Mouse (Mus musculus): ENCODE measurements around the gene Frmd5. TPM values are rescaled to one million over a fixed set of nuclear protein-coding genes. Genes with fewer than 3 reads are reported as not detected.
"Not testable (repeated sequence)": the region's sequence is repeated elsewhere in the genome, so short reads cannot be mapped to it uniquely, and the experiment has no call there.

Gene Frmd5
- polyA plus RNA-seq, 1 experiment from 2014 or later = 2.9 TPM

DNA sequence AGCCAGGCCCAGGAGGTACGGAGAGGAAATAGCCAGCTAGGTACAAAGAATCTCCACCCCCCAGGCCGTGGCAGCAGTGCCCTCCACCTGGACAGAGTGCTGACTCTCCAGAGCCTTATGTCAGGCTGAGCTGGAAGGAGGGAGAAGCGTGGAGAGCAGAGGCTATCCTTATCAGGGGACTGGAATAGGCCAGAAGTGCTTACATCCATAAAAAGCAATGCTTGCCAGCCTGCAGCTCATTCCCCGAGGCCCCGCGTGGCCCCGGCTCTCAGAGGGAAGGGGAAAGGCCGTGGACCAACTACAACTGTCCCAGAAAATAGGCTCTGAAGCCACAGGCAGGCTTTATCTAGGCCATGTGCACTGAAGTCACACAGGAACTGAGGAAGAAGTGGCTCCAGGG is 255.6 kb downstream of the Frmd5 start:
- Histone ChIP-seq H3K9ac (ENCODE audit: low read length) (no peak overlapping the region), H3K4me1 (ENCODE audit: control insufficient read depth, insufficient read depth, low read length) (no peaks in the 10 kb centered on the region), H3K27ac (replicated peaks; ENCODE audit: low read depth, low read length) (no peak overlapping the region), H3K27me3 (ENCODE audit: control insufficient read depth, insufficient read depth, low read length) (no peaks in the 10 kb centered on the region), H3K9me3 (ENCODE audit: control insufficient read depth, low read length) (no peaks in the 10 kb centered on the region), H3K36me3 (ENCODE audit: control insufficient read depth, insufficient read depth, low read length) (no peaks in the 10 kb centered on the region), H3K4me3 (ENCODE audit: low read depth, low read length) (no peak overlapping the region), H3K4me2 (ENCODE audit: low read depth, severe bottlenecking) (no peak overlapping the region)
- ATAC-seq (ENCODE audit: insufficient number of reproducible peaks, low FRiP score, low TSS enrichment, low read depth) = no peak
- WGBS = 79% methylated on average over 8 of the region's 8 CpGs
- DNase-seq (ENCODE audit: low spot score) = no peak

DNA sequence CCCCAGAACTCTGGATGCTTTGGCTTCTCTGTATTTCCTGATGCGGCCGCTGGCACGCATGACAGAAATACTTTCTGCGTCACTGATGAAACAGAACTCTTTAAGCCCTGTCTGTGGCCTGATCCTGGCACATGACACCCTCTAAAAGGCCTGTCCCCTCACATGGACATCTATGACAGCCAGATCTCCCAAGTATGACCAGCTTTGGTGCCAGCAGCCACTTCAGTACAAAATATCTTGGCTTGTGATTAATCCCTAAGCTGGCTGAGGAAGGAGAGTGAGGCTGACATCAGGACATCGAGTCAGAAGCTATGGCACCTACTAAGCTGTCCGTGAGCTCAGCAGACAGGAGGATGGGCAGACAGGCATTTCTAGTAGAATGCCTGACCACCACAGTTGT is 257.3 kb downstream of the Frmd5 start:
- WGBS = 91% methylated on average over 6 of the region's 6 CpGs
- Histone ChIP-seq H3K9me3 (ENCODE audit: control insufficient read depth, low read length) (no peaks in the 10 kb centered on the region), H3K4me3 (ENCODE audit: low read depth, low read length) (no peak overlapping the region), H3K27me3 (ENCODE audit: control insufficient read depth, insufficient read depth, low read length) (no peaks in the 10 kb centered on the region), H3K9ac (ENCODE audit: low read length) (no peak overlapping the region), H3K4me2 (ENCODE audit: low read depth, severe bottlenecking) (no peak overlapping the region), H3K36me3 (ENCODE audit: control insufficient read depth, insufficient read depth, low read length) (peaks cover 2% of the 10 kb centered on the region; the same call in 1 of the 2 replicates), H3K4me1 (ENCODE audit: control insufficient read depth, insufficient read depth, low read length) (no peaks in the 10 kb centered on the region), H3K27ac (replicated peaks; ENCODE audit: low read depth, low read length) (no peak overlapping the region)
- DNase-seq (ENCODE audit: low spot score) (no peak), ATAC-seq (ENCODE audit: insufficient number of reproducible peaks, low FRiP score, low TSS enrichment, low read depth) (no peak)

DNA sequence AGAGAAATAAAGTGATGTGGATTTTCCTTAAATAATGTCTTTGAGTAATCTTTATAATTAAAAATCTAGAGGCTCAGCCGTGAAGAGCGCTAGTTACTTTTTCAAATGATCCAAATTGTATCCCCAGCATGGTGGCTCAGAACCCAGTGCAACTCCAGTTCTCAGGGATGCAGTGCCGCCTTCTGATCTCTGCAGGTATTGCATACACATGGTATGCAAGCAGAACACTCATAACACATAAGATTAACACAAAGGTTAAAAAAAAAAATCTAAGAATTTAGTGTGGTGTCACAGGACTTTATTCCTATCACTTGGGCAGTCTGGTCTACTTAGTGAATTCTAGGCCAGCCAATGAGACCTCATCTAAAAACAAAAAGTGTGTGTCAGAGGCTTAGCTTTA is 262.1 kb downstream of the Frmd5 start:
- Histone ChIP-seq H3K9me3 (ENCODE audit: control insufficient read depth, low read length) (no peaks in the 10 kb centered on the region), H3K4me1 (ENCODE audit: control insufficient read depth, insufficient read depth, low read length) (no peaks in the 10 kb centered on the region), H3K27ac (replicated peaks; ENCODE audit: low read depth, low read length) (no peak overlapping the region), H3K4me2 (ENCODE audit: low read depth, severe bottlenecking) (no peak overlapping the region), H3K9ac (ENCODE audit: low read length) (no peak overlapping the region), H3K27me3 (ENCODE audit: control insufficient read depth, insufficient read depth, low read length) (no peaks in the 10 kb centered on the region), H3K4me3 (ENCODE audit: low read depth, low read length) (no peak overlapping the region), H3K36me3 (ENCODE audit: control insufficient read depth, insufficient read depth, low read length) (peaks cover 14% of the 10 kb centered on the region)
- DNase-seq (ENCODE audit: low spot score) = no peak
- WGBS = 88% methylated on average over 3 of the region's 3 CpGs
- no peak for ATAC-seq (ENCODE audit: insufficient number of reproducible peaks, low FRiP score, low TSS enrichment, low read depth)

DNA sequence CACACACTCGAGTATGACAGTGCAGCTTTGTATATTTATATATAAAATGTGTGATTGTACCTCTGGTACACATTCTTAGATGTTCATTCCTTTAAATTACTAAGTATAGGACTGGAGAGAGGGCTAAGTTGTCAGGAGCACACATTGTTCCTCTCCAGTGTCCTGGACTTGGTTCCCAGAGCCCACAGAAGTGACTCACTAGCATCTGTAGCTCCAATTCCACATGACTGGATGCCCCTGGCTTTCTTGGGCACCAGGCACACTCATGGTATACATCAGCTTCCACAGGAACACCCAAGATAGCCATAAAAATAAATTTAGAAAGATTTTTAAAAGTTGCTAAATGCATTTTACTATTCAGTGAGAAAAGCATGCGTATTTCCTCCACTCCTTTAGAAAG is 281.8 kb downstream of the Frmd5 start:
- no peaks in the 10 kb centered on the region for H3K27me3 ChIP-seq (ENCODE audit: control insufficient read depth, insufficient read depth, low read length)
- H3K36me3 ChIP-seq (ENCODE audit: control insufficient read depth, insufficient read depth, low read length) = peaks cover 3% of the 10 kb centered on the region; the same call in 1 of the 2 replicates
- ATAC-seq (ENCODE audit: insufficient number of reproducible peaks, low FRiP score, low TSS enrichment, low read depth) = no peak
- no peak overlapping the region for H3K27ac ChIP-seq (replicated peaks; ENCODE audit: low read depth, low read length)
- no peak overlapping the region for H3K4me3 ChIP-seq (ENCODE audit: low read depth, low read length)
- H3K4me2 ChIP-seq (ENCODE audit: low read depth, severe bottlenecking) = no peak overlapping the region
- no peak overlapping the region for H3K9ac ChIP-seq (ENCODE audit: low read length)
- WGBS = 86% methylated on average over 2 of the region's 2 CpGs
- H3K9me3 ChIP-seq (ENCODE audit: control insufficient read depth, low read length) = no peaks in the 10 kb centered on the region
- no peak for DNase-seq (ENCODE audit: low spot score)
- H3K4me1 ChIP-seq (ENCODE audit: control insufficient read depth, insufficient read depth, low read length) = no peaks in the 10 kb centered on the region

DNA sequence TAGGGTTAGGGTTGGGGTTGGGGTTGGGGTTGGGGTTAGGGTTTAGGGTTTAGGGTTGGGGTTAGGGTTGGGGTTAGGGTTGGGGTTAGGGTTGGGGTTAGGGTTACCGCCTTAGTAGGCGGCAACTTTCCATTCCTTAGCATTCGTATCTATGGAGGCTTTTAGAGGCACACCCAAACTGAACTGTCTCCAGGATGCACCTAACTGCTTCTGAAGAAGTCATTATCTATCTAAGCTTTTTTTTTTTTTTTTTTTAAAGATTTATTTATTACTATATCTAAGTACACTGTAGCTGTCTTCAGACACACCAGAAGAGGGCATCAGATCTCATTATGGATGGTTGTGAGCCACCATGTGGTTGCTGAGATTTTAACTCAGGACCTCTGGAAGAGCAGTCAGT is 284.1 kb downstream of the Frmd5 start:
- H3K4me3 ChIP-seq (ENCODE audit: low read depth, low read length); H3K27me3 ChIP-seq (ENCODE audit: control insufficient read depth, insufficient read depth, low read length); H3K36me3 ChIP-seq (ENCODE audit: control insufficient read depth, insufficient read depth, low read length); H3K4me1 ChIP-seq (ENCODE audit: control insufficient read depth, insufficient read depth, low read length); H3K27ac ChIP-seq (replicated peaks; ENCODE audit: low read depth, low read length); DNase-seq (ENCODE audit: low spot score); H3K4me2 ChIP-seq (ENCODE audit: low read depth, severe bottlenecking); H3K9ac ChIP-seq (ENCODE audit: low read length); H3K9me3 ChIP-seq (ENCODE audit: control insufficient read depth, low read length); ATAC-seq (ENCODE audit: insufficient number of reproducible peaks, low FRiP score, low TSS enrichment, low read depth): not testable (repeated sequence)
- 86% methylated on average over 3 of the region's 3 CpGs for WGBS

DNA sequence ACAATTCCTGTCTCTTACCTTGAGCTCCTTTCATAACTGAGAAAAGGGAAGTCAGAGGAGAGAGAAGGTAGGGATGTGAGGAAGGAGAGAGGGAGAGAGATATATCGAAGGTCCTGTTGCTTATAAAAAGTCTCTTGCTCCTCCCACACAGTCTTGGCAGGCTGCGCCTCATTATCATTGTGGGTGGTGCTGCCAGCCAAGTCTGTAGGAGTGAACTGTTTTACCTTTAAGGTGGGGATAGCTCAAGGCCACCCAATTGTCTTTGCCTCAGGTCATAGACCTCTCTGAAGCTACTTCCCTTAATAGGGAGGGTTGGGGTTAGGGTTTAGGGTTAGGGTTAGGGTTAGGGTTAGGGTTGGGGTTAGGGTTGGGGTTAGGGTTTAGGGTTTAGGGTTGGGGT is 284.9 kb downstream of the Frmd5 start:
- 98% methylated on average over 2 of the region's 2 CpGs for WGBS
- DNase-seq (ENCODE audit: low spot score) (no peak), ATAC-seq (ENCODE audit: insufficient number of reproducible peaks, low FRiP score, low TSS enrichment, low read depth) (no peak)
- no peak overlapping the region for H3K4me2 ChIP-seq (ENCODE audit: low read depth, severe bottlenecking)
- peaks cover 10% of the 10 kb centered on the region for H3K36me3 ChIP-seq (ENCODE audit: control insufficient read depth, insufficient read depth, low read length)
- no peak overlapping the region for H3K4me3 ChIP-seq (ENCODE audit: low read depth, low read length)
- no peaks in the 10 kb centered on the region for H3K4me1 ChIP-seq (ENCODE audit: control insufficient read depth, insufficient read depth, low read length)
- H3K27me3 ChIP-seq (ENCODE audit: control insufficient read depth, insufficient read depth, low read length) = no peaks in the 10 kb centered on the region
- no peaks in the 10 kb centered on the region for H3K9me3 ChIP-seq (ENCODE audit: control insufficient read depth, low read length)
- no peak overlapping the region for H3K27ac ChIP-seq (replicated peaks; ENCODE audit: low read depth, low read length)
- H3K9ac ChIP-seq (ENCODE audit: low read length) = no peak overlapping the region

DNA sequence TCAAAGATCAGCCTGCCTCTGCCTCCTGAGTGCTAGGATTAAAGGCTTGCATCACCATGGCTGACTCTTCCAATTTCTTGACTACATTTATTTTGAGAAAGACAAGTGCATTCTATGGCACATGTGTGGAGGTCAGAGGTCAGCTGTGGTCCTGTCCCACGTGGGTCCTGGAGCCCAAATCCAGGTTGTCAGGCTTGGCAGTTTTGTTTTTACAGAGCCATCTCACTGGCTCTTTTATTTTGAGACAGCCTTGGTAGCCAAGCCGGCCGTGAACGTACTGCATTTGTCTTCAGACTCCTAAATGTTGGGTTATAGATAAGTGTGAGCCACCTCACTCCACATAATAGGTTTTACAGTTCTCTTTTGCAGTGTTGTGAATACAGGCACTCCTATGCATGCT is 288.2 kb downstream of the Frmd5 start:
- not testable (repeated sequence) for H3K27me3 ChIP-seq (ENCODE audit: control insufficient read depth, insufficient read depth, low read length); H3K9ac ChIP-seq (ENCODE audit: low read length)

DNA sequence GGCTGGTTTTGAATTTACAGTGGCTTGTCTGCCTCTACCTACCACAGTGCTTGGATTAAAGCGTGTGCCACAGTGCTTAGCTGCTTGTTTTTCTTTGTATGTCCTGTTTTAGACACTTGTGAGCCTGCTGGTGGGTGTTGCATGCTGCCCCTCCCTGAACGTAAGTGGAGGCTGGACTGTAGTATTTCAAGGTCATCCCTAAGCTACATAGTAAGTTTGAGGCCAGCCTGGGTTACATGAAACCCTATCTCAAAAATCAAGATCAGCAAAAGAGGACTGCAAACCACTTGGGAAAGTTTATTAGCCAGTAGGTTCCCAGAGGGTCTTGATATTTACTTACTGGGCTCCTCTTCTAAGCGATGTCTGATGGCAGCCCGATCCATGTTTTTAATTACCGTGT is 288.8 kb downstream of the Frmd5 start:
- Histone ChIP-seq H3K9me3 (ENCODE audit: control insufficient read depth, low read length) (no peaks in the 10 kb centered on the region), H3K4me3 (ENCODE audit: low read depth, low read length) (no peak overlapping the region), H3K4me2 (ENCODE audit: low read depth, severe bottlenecking) (no peak overlapping the region), H3K27me3 (ENCODE audit: control insufficient read depth, insufficient read depth, low read length) (no peaks in the 10 kb centered on the region), H3K9ac (ENCODE audit: low read length) (no peak overlapping the region), H3K4me1 (ENCODE audit: control insufficient read depth, insufficient read depth, low read length) (no peaks in the 10 kb centered on the region), H3K27ac (replicated peaks; ENCODE audit: low read depth, low read length) (no peak overlapping the region), H3K36me3 (ENCODE audit: control insufficient read depth, insufficient read depth, low read length) (peaks cover 16% of the 10 kb centered on the region)
- WGBS = 94% methylated on average over 5 of the region's 5 CpGs
- ATAC-seq (ENCODE audit: insufficient number of reproducible peaks, low FRiP score, low TSS enrichment, low read depth) (no peak), DNase-seq (ENCODE audit: low spot score) (no peak)

More for the DNA sequence above, 288.2 kb downstream of the Frmd5 start:
- not testable (repeated sequence) for H3K4me1 ChIP-seq (ENCODE audit: control insufficient read depth, insufficient read depth, low read length); H3K27ac ChIP-seq (replicated peaks; ENCODE audit: low read depth, low read length); H3K9me3 ChIP-seq (ENCODE audit: control insufficient read depth, low read length); ATAC-seq (ENCODE audit: insufficient number of reproducible peaks, low FRiP score, low TSS enrichment, low read depth); H3K4me2 ChIP-seq (ENCODE audit: low read depth, severe bottlenecking); H3K4me3 ChIP-seq (ENCODE audit: low read depth, low read length); DNase-seq (ENCODE audit: low spot score)
- H3K36me3 ChIP-seq (ENCODE audit: control insufficient read depth, insufficient read depth, low read length) = peaks cover 16% of the 10 kb centered on the region
- 94% methylated on average over 4 of the region's 4 CpGs for WGBS

DNA sequence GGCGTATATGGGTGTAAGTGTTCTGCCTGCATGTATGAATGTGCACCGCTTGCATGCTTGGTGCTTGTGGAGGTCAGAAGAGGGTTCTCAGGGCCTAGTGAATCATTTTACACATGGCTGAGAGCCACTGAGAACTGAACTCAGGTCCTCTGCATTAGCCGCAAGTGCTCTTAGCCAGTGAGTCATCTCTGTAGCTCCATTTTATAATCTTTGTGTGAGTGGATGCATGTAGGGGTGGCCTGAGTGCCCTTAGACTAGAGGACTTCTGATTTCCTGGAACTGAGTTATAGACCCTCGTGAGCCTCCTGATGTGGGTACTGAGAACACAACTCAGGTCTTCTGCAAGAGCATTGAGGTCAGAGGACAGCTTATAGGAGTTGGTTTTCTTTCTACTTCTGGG is 292.7 kb downstream of the Frmd5 start:
- Histone ChIP-seq H3K9me3 (ENCODE audit: control insufficient read depth, low read length) (no peaks in the 10 kb centered on the region), H3K4me1 (ENCODE audit: control insufficient read depth, insufficient read depth, low read length) (no peaks in the 10 kb centered on the region), H3K27me3 (ENCODE audit: control insufficient read depth, insufficient read depth, low read length) (no peaks in the 10 kb centered on the region), H3K4me2 (ENCODE audit: low read depth, severe bottlenecking) (no peak overlapping the region), H3K4me3 (ENCODE audit: low read depth, low read length) (no peak overlapping the region), H3K36me3 (ENCODE audit: control insufficient read depth, insufficient read depth, low read length) (peaks cover 8% of the 10 kb centered on the region), H3K9ac (ENCODE audit: low read length) (no peak overlapping the region), H3K27ac (replicated peaks; ENCODE audit: low read depth, low read length) (no peak overlapping the region)
- 94% methylated on average over 4 of the region's 4 CpGs for WGBS
- DNase-seq (ENCODE audit: low spot score) (no peak), ATAC-seq (ENCODE audit: insufficient number of reproducible peaks, low FRiP score, low TSS enrichment, low read depth) (no peak)

Data from limb, embryonic 11.5 days (tissue).